Mouse (Mus musculus) liver, adult 2 months (tissue): ENCODE results near the gene Pdlim4. TPM values are rescaled to one million over a fixed set of nuclear protein-coding genes. Genes with fewer than 3 reads are reported as not detected.
"Not testable (repeated sequence)": the region's sequence is repeated elsewhere in the genome, so short reads cannot be mapped to it uniquely, and the experiment has no call there.

Source experiments
- DNase-seq: peaks from one replicate; pipeline ENCODE4 v3.0.0-alpha.2; 2011; ENCODE audit warnings: low read depth, low spot score; ENCODE audit errors: extremely low read depth
- H3K27ac ChIP-seq: fragments of 200-500 bp; replicated peaks from 2 replicates; pipeline ENCODE4 v1.5.1; 2012; ENCODE audit warnings: low read depth, mild to moderate bottlenecking, control low read depth, inconsistent platforms, low read length; ENCODE audit not compliant: insufficient read depth
- H3K27me3 ChIP-seq: fragments of 200-500 bp; 2 replicates; pipeline ENCODE4 v1.6.1; 2012; ENCODE audit warnings: mild to moderate bottlenecking, moderate library complexity, low read length, inconsistent platforms; ENCODE audit not compliant: control insufficient read depth, insufficient read depth
- H3K36me3 ChIP-seq: fragments of 200-500 bp; 2 replicates; pipeline ENCODE4 v1.6.1; 2012; ENCODE audit warnings: low read length, inconsistent platforms; ENCODE audit not compliant: control insufficient read depth, insufficient read depth
- H3K4me1 ChIP-seq: fragments of 200-500 bp; 2 replicates; pipeline ENCODE4 v1.6.1; 2011; ENCODE audit warnings: low read length; ENCODE audit not compliant: control insufficient read depth, insufficient read depth
- H3K4me3 ChIP-seq: fragments of 200-500 bp; 2 replicates; pipeline ENCODE4 v1.5.1; 2011; ENCODE audit warnings: low read depth, mild to moderate bottlenecking, control low read depth, low read length, moderate library complexity; ENCODE audit not compliant: insufficient read depth
- H3K79me2 ChIP-seq: fragments of 200-500 bp; 2 replicates; pipeline ENCODE4 v1.6.1; 2012; ENCODE audit warnings: inconsistent platforms, mild to moderate bottlenecking, low read length, moderate library complexity; ENCODE audit not compliant: control insufficient read depth, insufficient read depth
- H3K9ac ChIP-seq: fragments of 200-500 bp; 2 replicates; pipeline ENCODE4 v1.6.1; 2012; ENCODE audit warnings: low read depth, mild to moderate bottlenecking, control low read depth, inconsistent platforms, low read length
- CTCF ChIP-seq: fragments of 200-500 bp; IDR thresholded peaks from 2 replicates; pipeline ENCODE4 v1.5.1; 2011; ENCODE audit warnings: low read depth, low read length, control low read depth
- POLR2A ChIP-seq: fragments of 200-500 bp; IDR thresholded peaks from 2 replicates; pipeline ENCODE4 v1.6.1; 2011; ENCODE audit warnings: low read length, control low read depth; ENCODE audit not compliant: insufficient read depth; ENCODE audit errors: extremely low read depth
- WGBS: fragments of 180-500 bp; shearing (Covaris S2); methylation state at CpG from one replicate; pipeline ENCODE4 v1.1.7; 2018; 5-methylcytosine and 5-hydroxymethylcytosine counted together
- polyA plus RNA-seq: library from polyadenylated mRNA; depleted of rRNA; stranded (reverse); fragments of >200 nt; gene quantifications from 2 replicates; pipeline ENCODE4 v1.2.3, GENCODE M21; 2012
- total RNA-seq: library from RNA; depleted of rRNA; stranded (reverse); fragments of >200 nt; gene quantifications from 2 replicates; pipeline ENCODE4 v1.2.3, GENCODE M21; 2014

The Pdlim4 gene
- total and polyA plus RNA-seq, 2 experiments, result 1.6 to 3.0 TPM

DNA sequence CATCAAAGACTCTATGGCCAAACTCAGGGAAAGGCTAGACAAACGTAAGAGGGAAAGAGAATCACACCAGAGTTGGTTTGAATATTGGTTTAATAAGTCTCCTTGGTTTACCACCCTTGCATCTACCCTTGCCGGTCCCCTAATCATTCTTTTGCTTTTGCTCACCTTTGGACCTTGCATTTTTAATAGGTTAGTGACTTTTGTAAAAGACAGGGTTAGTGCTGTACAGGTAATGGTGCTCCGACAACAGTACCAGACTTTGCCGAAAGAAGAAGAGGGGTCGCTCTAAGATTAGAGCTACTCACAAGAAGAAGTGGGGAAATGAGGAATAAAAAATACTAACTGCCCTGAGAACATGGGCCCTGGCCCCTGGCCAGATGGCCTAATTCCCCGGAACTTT is 28.1 kb downstream of the Pdlim4 start:
- DNase-seq, result no peak
- no peak for TF ChIP-seq POLR2A
- no peak for TF ChIP-seq CTCF
- 96% methylated on average over 6 of the region's 6 CpGs for WGBS
- Histone ChIP-seq H3K27me3 (0 out of 2 replicates have a peak, but pooled peaks cover 2% of the 10 kb centered on the region), H3K9ac (no peak overlapping the region), H3K27ac (no peak overlapping the region), H3K4me1 (no peaks in the 10 kb centered on the region), H3K4me3 (no peak overlapping the region), H3K79me2 (no peaks in the 10 kb centered on the region), H3K36me3 (no peaks in the 10 kb centered on the region)

- not testable (repeated sequence) for H3K27ac ChIP-seq, H3K9ac ChIP-seq, H3K27me3 ChIP-seq, H3K4me1 ChIP-seq, H3K4me3 ChIP-seq, DNase-seq, H3K36me3 ChIP-seq, H3K79me2 ChIP-seq
- WGBS, result 100% methylated on average over 1 of the region's 3 CpGs
Measured at GRCm38 (mm10) chr11:54032872-54033271, 35.9 kb downstream of the Pdlim4 start.

DNA sequence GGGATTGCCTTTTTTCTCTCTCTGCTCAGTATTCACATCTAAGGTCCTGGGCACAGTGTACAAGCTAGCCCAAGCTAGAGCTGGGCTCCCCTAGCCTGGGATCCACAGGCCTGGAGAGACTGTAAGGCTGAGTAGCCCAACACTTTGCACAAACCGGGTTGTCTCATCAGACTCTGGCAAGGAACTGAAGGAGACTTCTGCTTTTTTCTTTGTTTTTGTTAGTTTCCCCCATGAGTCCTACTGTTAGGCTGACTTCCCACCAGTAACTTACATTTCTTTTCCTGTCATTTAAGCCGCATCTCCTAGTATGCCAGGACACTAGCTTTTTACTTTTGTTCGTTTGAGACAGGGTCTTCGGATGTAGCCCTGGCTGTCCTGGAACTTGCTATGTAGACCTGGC is 39.8 kb downstream of the Pdlim4 start:
- H3K4me1 ChIP-seq, result peaks cover 9% of the 10 kb centered on the region
- no peak for DNase-seq
- H3K27ac ChIP-seq, result peak overlapping the region; percentile 33
- TF ChIP-seq CTCF (no peak), POLR2A (no peak)
- no peak overlapping the region for H3K4me3 ChIP-seq
- no peaks in the 10 kb centered on the region for H3K27me3 ChIP-seq
- peak overlapping the region; percentile 85; the same call in 1 of the 2 replicates for H3K9ac ChIP-seq
- H3K79me2 ChIP-seq, result peaks cover 9% of the 10 kb centered on the region; the same call in 1 of the 2 replicates
- 77% methylated on average over 4 of the region's 4 CpGs for WGBS
- H3K36me3 ChIP-seq, result no peaks in the 10 kb centered on the region

DNA sequence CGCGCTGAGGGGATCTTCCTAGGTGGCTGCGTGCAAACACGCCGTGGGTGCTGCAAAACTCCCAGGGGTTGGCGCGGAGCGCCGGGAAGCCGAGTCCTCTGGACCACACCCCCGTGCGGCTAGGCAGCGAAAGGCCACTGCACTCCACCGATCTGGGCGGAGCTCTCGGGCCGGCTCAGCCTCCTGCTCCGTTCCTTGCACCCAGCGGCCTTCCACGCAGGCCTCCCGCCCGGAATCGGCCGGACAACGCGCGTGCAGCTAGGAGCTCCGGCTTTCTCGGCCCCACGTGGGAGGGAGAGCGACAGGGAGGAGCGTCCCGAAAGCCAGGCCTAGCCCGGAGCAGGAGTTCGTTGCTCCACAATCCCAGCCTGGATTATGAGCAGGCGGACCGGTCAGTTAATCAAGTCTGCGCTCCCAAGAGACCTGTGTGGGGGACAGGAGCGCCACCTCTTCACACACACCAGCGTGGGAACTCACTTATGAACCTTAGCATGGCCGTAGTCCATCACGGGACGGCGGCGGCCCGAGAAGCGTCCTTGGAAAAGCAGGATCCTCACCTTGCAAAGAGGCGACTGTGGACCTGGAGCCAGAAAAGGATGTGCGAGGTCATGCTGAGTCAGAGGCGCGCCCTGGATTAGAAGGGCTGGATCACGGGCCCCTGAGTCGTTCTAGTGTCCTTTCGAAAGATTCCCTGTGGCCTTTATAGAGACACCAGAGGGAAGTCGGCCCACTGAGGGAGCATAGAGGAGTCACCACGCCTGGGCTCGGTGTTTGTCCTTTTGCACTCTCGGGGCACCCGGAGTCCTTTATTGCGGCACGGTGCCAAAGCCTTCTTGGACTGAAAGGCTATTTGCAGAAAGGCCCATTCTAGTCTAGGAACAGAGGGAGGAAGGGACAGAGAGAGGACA is 40.5 kb downstream of the Pdlim4 start, which contains the start of gene Slc22a4:
Gene Slc22a4, minus strand, starts transcription at position 47 of the 908 bp plus-strand sequence.
- Histone ChIP-seq H3K4me3 (peak within 1 kb of the TSS; percentile 83), H3K36me3 (no peaks in the 10 kb centered on the region), H3K27ac (peak within 1 kb of the TSS; percentile 89), H3K79me2 (peaks cover 9% of the 10 kb centered on the region; the same call in 1 of the 2 replicates), H3K27me3 (no peaks in the 10 kb centered on the region), H3K9ac (peak within 1 kb of the TSS; percentile 85), H3K4me1 (peaks cover 9% of the 10 kb centered on the region)
- TF ChIP-seq CTCF (peak; percentile 37; the same call in 1 of the 2 replicates), POLR2A (peak; percentile 51; the same call in 1 of the 2 replicates)
- under 1% methylated on average over 61 of the region's 61 CpGs for WGBS
- DNase-seq, result peak; percentile 94

DNA sequence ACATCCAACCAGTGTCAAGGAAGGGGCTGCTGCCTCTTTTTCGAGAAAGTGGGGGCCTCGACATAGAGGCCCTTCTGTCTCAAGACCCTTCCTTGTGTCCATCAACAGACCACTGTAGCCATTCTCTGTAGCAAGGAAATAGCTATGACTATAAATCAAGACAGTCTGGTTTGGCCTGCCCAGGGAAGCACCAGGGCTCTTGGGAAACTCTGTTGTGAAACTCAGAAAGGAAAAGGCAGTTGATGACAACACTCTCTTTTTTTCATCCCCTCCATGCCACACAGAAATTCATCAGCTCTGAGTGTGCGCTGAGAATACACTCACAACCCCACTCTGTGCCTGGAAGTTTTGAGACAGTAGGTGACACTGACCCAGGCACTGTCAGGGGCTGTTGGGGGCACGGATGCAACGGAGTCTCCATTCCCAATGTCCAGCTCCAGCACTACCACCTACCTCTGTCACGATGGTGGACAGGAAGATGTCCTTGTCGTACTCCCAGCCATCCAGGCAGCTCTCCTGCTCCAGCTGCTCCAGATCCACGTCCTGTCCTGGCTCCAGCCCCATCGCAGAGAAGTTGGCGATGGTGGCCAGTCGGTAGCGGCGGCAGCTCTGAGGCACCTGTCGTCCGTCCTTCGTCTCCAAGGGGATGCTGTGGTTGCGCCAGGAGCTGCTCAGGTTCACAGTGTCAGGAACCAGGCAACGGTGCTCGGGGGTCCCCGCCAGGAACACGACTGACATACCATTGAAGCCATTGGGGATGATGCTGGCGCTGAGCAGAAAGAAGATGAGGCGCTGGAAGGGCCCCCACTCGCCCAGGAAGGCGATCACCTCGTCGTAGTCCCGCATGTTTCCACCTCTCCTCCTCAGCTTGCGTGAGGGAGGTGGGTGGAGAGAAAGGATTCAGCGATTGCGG is 41.4 kb downstream of the Pdlim4 start:
- Histone ChIP-seq H3K9ac (peak overlapping the region; percentile 61), H3K27ac (no peak overlapping the region), H3K79me2 (peaks cover 9% of the 10 kb centered on the region; the same call in 1 of the 2 replicates), H3K4me1 (peaks cover 9% of the 10 kb centered on the region), H3K36me3 (no peaks in the 10 kb centered on the region), H3K27me3 (no peaks in the 10 kb centered on the region), H3K4me3 (peak overlapping the region; percentile 83)
- no peak for TF ChIP-seq POLR2A
- TF ChIP-seq CTCF, result no peak
- 27% methylated on average over 31 of the region's 31 CpGs for WGBS
- no peak for DNase-seq
